Mouse (Mus musculus) ES-Bruce4 (cell line): Measurements from ENCODE around the gene Lenep.

ENCODE experiments used
- CTCF ChIP-seq: IDR thresholded peaks from one replicate; pipeline ENCODE4 v1.8.1; 2011; ENCODE audit warnings: low read depth, low read length
- EP300 ChIP-seq: IDR thresholded peaks from 2 replicates; pipeline ENCODE4 v1.6.1; 2011; ENCODE audit warnings: low read depth, low read length; ENCODE audit not compliant: insufficient read depth
- POLR2A ChIP-seq: IDR thresholded peaks from one replicate; pipeline ENCODE4 v1.8.1; 2011; ENCODE audit warnings: low read length; ENCODE audit not compliant: insufficient read depth

DNA sequence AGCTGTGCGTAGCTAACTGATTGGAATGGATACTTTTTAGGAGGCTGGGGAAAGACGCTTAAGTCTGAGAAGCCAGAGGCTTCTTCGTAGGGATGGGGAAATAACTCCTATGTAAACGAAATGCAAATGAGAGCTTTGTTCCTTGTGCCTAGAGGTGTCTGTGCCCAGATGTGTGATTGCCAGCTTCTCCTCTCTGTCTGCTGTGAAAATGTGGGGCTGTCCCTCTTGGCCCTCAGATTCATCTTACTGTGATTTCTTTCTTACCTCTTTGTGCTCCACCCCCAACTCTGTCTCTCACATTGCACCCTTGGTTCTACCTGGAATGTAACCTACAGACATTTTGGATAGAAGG lies 6.0 kb downstream of the Lenep start:
- TF ChIP-seq EP300 (no peak), CTCF (no peak), POLR2A (no peak)
